Mouse (Mus musculus): ENCODE measurements around the gene Ddx60.

Ddx60 gene

GRCm38 (mm10) chr8:61985703-61986475, 58.0 kb downstream of the Ddx60 start:
- DNase-seq (ENCODE audit: low read depth, low spot score), result no peak

GRCm38 (mm10) chr8:61989464-61989863, 61.6 kb downstream of the Ddx60 start:
- DNase-seq (ENCODE audit: low read depth, low spot score), result no peak

GRCm38 (mm10) chr8:61992796-61993195, 64.9 kb downstream of the Ddx60 start:
- DNase-seq (ENCODE audit: low read depth, low spot score), result no peak

GRCm38 (mm10) chr8:61997125-61997524, 69.2 kb downstream of the Ddx60 start:
- no peak for DNase-seq (ENCODE audit: low read depth, low spot score)

GRCm38 (mm10) chr8:62014166-62014565, 86.3 kb downstream of the Ddx60 start:
- DNase-seq (ENCODE audit: low read depth, low spot score), result no peak

GRCm38 (mm10) chr8:62014582-62014981, 86.7 kb downstream of the Ddx60 start:
- DNase-seq (ENCODE audit: low read depth, low spot score), result no peak

- no peak for DNase-seq (ENCODE audit: low read depth, low spot score)
These were observed 106.5 kb downstream of the Ddx60 start for GRCm38 (mm10) chr8:62034351-62034750.

GRCm38 (mm10) chr8:62046809-62047208, 118.9 kb downstream of the Ddx60 start:
- DNase-seq (ENCODE audit: low read depth, low spot score), result peak; percentile 16

- peak; percentile 25 for DNase-seq (ENCODE audit: low read depth, low spot score)
These were observed 132.5 kb downstream of the Ddx60 start for GRCm38 (mm10) chr8:62060357-62060756.

- DNase-seq (ENCODE audit: low read depth, low spot score), result no peak
These were observed 140.4 kb downstream of the Ddx60 start for GRCm38 (mm10) chr8:62068305-62068704.

GRCm38 (mm10) chr8:62080195-62080802, 152.4 kb downstream of the Ddx60 start:
- DNase-seq (ENCODE audit: low read depth, low spot score), result peak; percentile 72

GRCm38 (mm10) chr8:62081804-62082203, 153.9 kb downstream of the Ddx60 start:
- no peak for DNase-seq (ENCODE audit: low read depth, low spot score)

Measured in A20 (cell line).